Mouse (Mus musculus) MEL (cell line): ENCODE data around the gene Borcs5. TPM values are rescaled to one million over a fixed set of nuclear protein-coding genes. Genes with fewer than 3 reads are reported as not detected.

Experiments used
- DNase-seq: peaks from one replicate; pipeline ENCODE4 v3.0.0; 2011; ENCODE audit warnings: low read depth, low spot score
- H3K27ac ChIP-seq: 2 replicates; pipeline ENCODE4 v1.5.1; 2012; ENCODE audit warnings: low read depth, mild to moderate bottlenecking, control low read depth, low read length, moderate library complexity; ENCODE audit not compliant: control insufficient read depth
- H3K27me3 ChIP-seq, 2 experiments: fragments of 150-350 bp in 1 of 2; sonication (generic) in 1 of 2; 2 replicates each; pipeline ENCODE4 v1.6.1; 2012; ENCODE audit warnings: low read length in 2 of 2, mild to moderate bottlenecking in 2 of 2, improper control_type of control experiment in 1 of 2, moderate library complexity in 1 of 2; ENCODE audit not compliant: insufficient read depth in 2 of 2, control insufficient read depth in 1 of 2
- H3K36me3 ChIP-seq, 2 experiments: 2 replicates each; pipeline ENCODE4 v1.6.1; 2012 to 2014; ENCODE audit warnings: low read length in 2 of 2, improper control_type of control experiment in 1 of 2, inconsistent platforms in 1 of 2, mild to moderate bottlenecking in 1 of 2; ENCODE audit not compliant: insufficient read depth in 2 of 2, control insufficient read depth in 1 of 2
- H3K4me1 ChIP-seq, 2 experiments: fragments of 150-350 bp in 1 of 2; sonication (generic) in 1 of 2; 2 replicates each; pipeline ENCODE4 v1.6.1; 2012; ENCODE audit warnings: low read length in 2 of 2, improper control_type of control experiment in 1 of 2, mild to moderate bottlenecking in 1 of 2; ENCODE audit not compliant: insufficient read depth in 2 of 2, control insufficient read depth in 1 of 2
- H3K4me3 ChIP-seq, 2 experiments: fragments of 150-350 bp in 1 of 2; sonication (generic) in 1 of 2; 2 replicates each; pipeline ENCODE4 v1.5.1; 2012; ENCODE audit warnings: low read depth in 2 of 2, low read length in 2 of 2, mild to moderate bottlenecking in 2 of 2, moderate library complexity in 2 of 2, control low read depth in 1 of 2, improper control_type of control experiment in 1 of 2; ENCODE audit not compliant: control insufficient read depth in 1 of 2, insufficient read depth in 1 of 2
- H3K79me2 ChIP-seq: 2 replicates; pipeline ENCODE4 v1.6.1; 2012; ENCODE audit warnings: mild to moderate bottlenecking, low read length, moderate library complexity; ENCODE audit not compliant: control insufficient read depth, poor library complexity, insufficient read depth
- H3K9ac ChIP-seq: 2 replicates; pipeline ENCODE4 v1.6.1; 2012; ENCODE audit warnings: low read depth, mild to moderate bottlenecking, control low read depth, low read length, moderate library complexity; ENCODE audit not compliant: control insufficient read depth, poor library complexity, severe bottlenecking
- H3K9me3 ChIP-seq: fragments of 150-350 bp; sonication (generic); replicated peaks from 2 replicates; pipeline ENCODE4 v1.6.1; 2012; ENCODE audit warnings: mild to moderate bottlenecking, low read length, improper control_type of control experiment, moderate library complexity; ENCODE audit not compliant: insufficient read depth
- BHLHE40 ChIP-seq: IDR thresholded peaks from 2 replicates; pipeline ENCODE4 v1.6.1; 2012; ENCODE audit warnings: low read depth, mild to moderate bottlenecking, inconsistent platforms, low read length, improper control_type of control experiment, borderline replicate concordance
- CHD1 ChIP-seq: IDR thresholded peaks from 2 replicates; pipeline ENCODE4 v1.6.1; 2012; ENCODE audit warnings: low read depth, mild to moderate bottlenecking, inconsistent platforms, low read length, improper control_type of control experiment
- CHD2 ChIP-seq: IDR thresholded peaks from 2 replicates; pipeline ENCODE4 v1.6.1; 2011; ENCODE audit warnings: low read length, improper control_type of control experiment
- HCFC1 ChIP-seq: IDR thresholded peaks from 2 replicates; pipeline ENCODE4 v1.6.1; 2012; ENCODE audit warnings: low read depth, mild to moderate bottlenecking, inconsistent platforms, low read length, improper control_type of control experiment, moderate library complexity
- MAX ChIP-seq: IDR thresholded peaks from 2 replicates; pipeline ENCODE4 v1.6.1; 2011; ENCODE audit warnings: low read length, improper control_type of control experiment
- MYB ChIP-seq: IDR thresholded peaks from 2 replicates; pipeline ENCODE4 v1.6.1; 2011; ENCODE audit warnings: mild to moderate bottlenecking, low read depth, low read length, improper control_type of control experiment
- NELFE ChIP-seq: IDR thresholded peaks from 2 replicates; pipeline ENCODE4 v1.6.1; 2011; ENCODE audit warnings: low read depth, low read length, improper control_type of control experiment
- POLR2A ChIP-seq, 2 experiments: IDR thresholded peaks; 2 replicates each; pipeline ENCODE4 v1.6.1; 2011 to 2012; ENCODE audit warnings: low read length in 2 of 2, mild to moderate bottlenecking in 2 of 2, control low read depth in 1 of 2, improper control_type of control experiment in 1 of 2, low read depth in 1 of 2, moderate library complexity in 1 of 2; ENCODE audit not compliant: control insufficient read depth in 1 of 2, insufficient read depth in 1 of 2, poor library complexity in 1 of 2
- POLR2AphosphoS5 ChIP-seq: IDR thresholded peaks from 2 replicates; pipeline ENCODE4 v1.6.1; 2012; ENCODE audit warnings: low read depth, borderline replicate concordance, mild to moderate bottlenecking, inconsistent platforms, low read length, moderate library complexity, mixed read lengths
- RAD21 ChIP-seq: IDR thresholded peaks from 2 replicates; pipeline ENCODE4 v1.6.1; 2011; ENCODE audit warnings: mild to moderate bottlenecking, low read depth, low read length, improper control_type of control experiment
- RCOR1 ChIP-seq: IDR thresholded peaks from 2 replicates; pipeline ENCODE4 v1.6.1; 2012; ENCODE audit warnings: low read depth, mild to moderate bottlenecking, inconsistent platforms, low read length, improper control_type of control experiment
- SMC3 ChIP-seq: IDR thresholded peaks from 2 replicates; pipeline ENCODE4 v1.6.1; 2011; ENCODE audit warnings: low read depth, low read length, improper control_type of control experiment
- UBTF ChIP-seq: IDR thresholded peaks from 2 replicates; pipeline ENCODE4 v1.6.1; 2012; ENCODE audit warnings: low read depth, mild to moderate bottlenecking, inconsistent platforms, low read length, improper control_type of control experiment, moderate library complexity, borderline replicate concordance; ENCODE audit not compliant: insufficient read depth
- ZKSCAN1 ChIP-seq: IDR thresholded peaks from 2 replicates; pipeline ENCODE4 v1.6.1; 2012; ENCODE audit warnings: low read depth, mild to moderate bottlenecking, inconsistent platforms, low read length, improper control_type of control experiment, moderate library complexity
- ZNF384 ChIP-seq: IDR thresholded peaks from 2 replicates; pipeline ENCODE4 v1.6.1; 2012; ENCODE audit warnings: low read depth, mild to moderate bottlenecking, inconsistent platforms, low read length, improper control_type of control experiment
- polyA plus RNA-seq, 2 experiments: library from polyadenylated mRNA; stranded (reverse) in 1 of 2; unstranded in 1 of 2; fragments of >175 nt in 1 of 2; fragments of >200 nt in 1 of 2; gene quantifications; 2 replicates each; pipeline versions ENCODE4 v1.2.1 to v1.2.4; 2012; ENCODE audit warnings: low replicate concordance in 2 of 2, low read depth in 1 of 2; ENCODE audit not compliant: insufficient read length in 2 of 2, insufficient read depth in 1 of 2, missing spikeins in 1 of 2
- total RNA-seq: library from RNA; depleted of rRNA; stranded (reverse); fragments of 300-350 nt; gene quantifications from 2 replicates; pipeline ENCODE4 v1.2.3, GENCODE M21; 2012

Gene Borcs5
- total and polyA plus RNA-seq, 3 experiments: 7.7 to 13.0 TPM; not detected in 1

GRCm38 (mm10) chr6:134748126-134748525 is 108.8 kb downstream of the Borcs5 start:
- Histone ChIP-seq H3K4me3 (no peak overlapping the region), H3K4me1 (peaks cover 0 to under 1% of the 10 kb centered on the region in 2 experiments; a peak in 1 of 4 replicates), H3K36me3 (peaks cover 0 to 2% of the 10 kb centered on the region in 2 experiments; a peak in 3 of 4 replicates), H3K79me2 (no peaks in the 10 kb centered on the region), H3K9ac (no peak overlapping the region), H3K27ac (no peak overlapping the region), H3K9me3 (no peaks in the 10 kb centered on the region), H3K27me3 (no peaks in the 10 kb centered on the region)
- TF ChIP-seq SMC3: no peak
- TF ChIP-seq CHD2: no peak
- no peak for TF ChIP-seq NELFE
- TF ChIP-seq ZKSCAN1: no peak
- TF ChIP-seq UBTF: no peak
- TF ChIP-seq MYB: no peak
- no peak for TF ChIP-seq POLR2AphosphoS5
- no peak for TF ChIP-seq RCOR1
- TF ChIP-seq ZNF384: no peak
- no peak for TF ChIP-seq MAX
- no peak for TF ChIP-seq HCFC1
- TF ChIP-seq RAD21: no peak
- no peak for TF ChIP-seq CHD1
- TF ChIP-seq BHLHE40: no peak
- no peak for TF ChIP-seq POLR2A (IDR thresholded peaks at IDR 0.05; ENCODE audit: control insufficient read depth in 1 of 2, insufficient read depth in 1 of 2, low read depth in 1 of 2, low read length in 2 of 2, poor library complexity in 1 of 2)
- DNase-seq: no peak

DNA sequence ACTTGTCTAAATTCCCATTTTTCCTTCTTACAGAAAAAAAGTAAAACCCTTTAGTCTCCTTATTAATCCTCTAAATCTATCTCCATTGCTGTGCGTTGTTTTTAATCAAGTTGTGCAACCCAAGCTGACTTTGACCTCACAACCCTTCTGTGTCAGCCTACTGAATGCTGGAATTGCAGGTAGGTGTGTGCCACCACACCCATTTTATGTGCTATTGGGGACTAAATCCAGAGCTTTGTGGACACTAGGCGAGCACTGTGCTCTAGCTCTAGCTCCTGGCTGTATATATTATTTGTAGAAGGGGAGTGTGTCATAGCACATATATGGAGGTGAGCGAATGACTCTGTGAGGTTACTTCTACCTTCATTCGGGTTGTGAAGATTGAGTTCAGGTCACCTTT is 111.8 kb downstream of the Borcs5 start:
- no peaks in the 10 kb centered on the region for H3K27me3 ChIP-seq
- peaks cover 0 to 2% of the 10 kb centered on the region in 2 experiments; a peak in 1 of 4 replicates for H3K4me1 ChIP-seq
- H3K79me2 ChIP-seq: no peaks in the 10 kb centered on the region
- no peak overlapping the region for H3K27ac ChIP-seq
- no peak overlapping the region for H3K4me3 ChIP-seq
- no peak for TF ChIP-seq ZKSCAN1
- no peak overlapping the region for H3K9ac ChIP-seq
- no peak for DNase-seq
- H3K9me3 ChIP-seq: no peaks in the 10 kb centered on the region
- H3K36me3 ChIP-seq: peaks cover 0 to 5% of the 10 kb centered on the region in 2 experiments; a peak in 3 of 4 replicates
